Mouse (Mus musculus) lung, embryonic 15.5 days (tissue): ENCODE measurements around the gene H1foo. TPM values are rescaled to one million over a fixed set of nuclear protein-coding genes. Genes with fewer than 3 reads are reported as not detected.

Source experiments
- ATAC-seq: fragments of 200-750 bp; cut with Nextera tagmentation; 2 replicates; pipeline ENCODE4 v1.8.0; 2017; ENCODE audit warnings: moderate number of reproducible peaks, borderline replicate concordance; ENCODE audit not compliant: low FRiP score, low TSS enrichment; ENCODE audit errors: extremely low read depth
- H3K27ac ChIP-seq: fragments of 300-500 bp; sonication (generic); 2 replicates; pipeline ENCODE4 v1.5.1; 2015; ENCODE audit warnings: moderate library complexity, mild to moderate bottlenecking, inconsistent platforms
- H3K27me3 ChIP-seq: fragments of 300-500 bp; sonication (generic); 2 replicates; pipeline ENCODE4 v1.6.1; 2015; ENCODE audit warnings: inconsistent platforms
- H3K36me3 ChIP-seq: fragments of 300-500 bp; sonication (generic); 2 replicates; pipeline ENCODE4 v1.6.1; 2015; ENCODE audit warnings: inconsistent platforms
- H3K4me1 ChIP-seq: fragments of 300-500 bp; sonication (generic); 2 replicates; pipeline ENCODE4 v1.6.1; 2015; ENCODE audit warnings: inconsistent platforms
- H3K4me2 ChIP-seq: fragments of 300-500 bp; sonication (generic); 2 replicates; pipeline ENCODE4 v1.6.1; 2015; ENCODE audit warnings: inconsistent platforms, mild to moderate bottlenecking, moderate library complexity
- H3K4me3 ChIP-seq: fragments of 300-500 bp; sonication (generic); 2 replicates; pipeline ENCODE4 v1.5.1; 2015; ENCODE audit warnings: mild to moderate bottlenecking, inconsistent platforms
- H3K9ac ChIP-seq: fragments of 300-500 bp; sonication (generic); 2 replicates; pipeline ENCODE4 v1.6.1; 2015; ENCODE audit warnings: inconsistent platforms
- H3K9me3 ChIP-seq: fragments of 300-500 bp; sonication (generic); 2 replicates; pipeline ENCODE4 v1.6.1; 2016; ENCODE audit warnings: inconsistent platforms
- WGBS: fragments of 180-500 bp; shearing (Covaris S2); methylation state at CpG from one replicate; pipeline ENCODE4 v1.1.7; 2015; 5-methylcytosine and 5-hydroxymethylcytosine counted together
- polyA plus RNA-seq: library from polyadenylated mRNA; unstranded; fragments of >200 nt; fragmentation: Nextera tagmentation; extraction: Ambion mirVana; gene quantifications from 2 replicates; pipeline ENCODE4 v1.2.1, GENCODE M21; 2015

H1foo gene
- polyA plus RNA-seq, 1 experiment from 2014 or later = not detected

DNA sequence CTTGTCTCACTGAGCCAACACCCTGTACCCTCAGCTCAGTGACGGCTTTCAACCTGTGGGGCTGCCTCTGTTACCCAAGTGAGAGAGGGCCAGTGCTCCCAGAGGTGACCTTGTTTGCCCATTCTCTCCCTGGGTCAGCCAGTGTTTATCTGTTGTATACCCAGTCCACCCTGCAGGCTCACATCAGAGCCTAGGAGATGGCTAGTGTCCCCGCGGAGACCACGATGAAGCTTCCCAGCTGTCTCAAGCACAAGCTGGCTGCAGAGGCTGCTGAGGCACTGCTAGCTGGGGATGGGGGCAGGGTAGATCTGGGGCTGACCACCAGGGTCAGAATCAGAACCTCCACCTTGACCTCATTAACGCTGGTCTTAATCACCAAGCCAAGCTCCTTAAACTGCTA is 14.7 kb upstream of the H1foo start:
- Histone ChIP-seq H3K9me3 (no peaks in the 10 kb centered on the region), H3K9ac (no peak overlapping the region), H3K4me1 (peaks cover 11% of the 10 kb centered on the region), H3K27ac (no peak overlapping the region), H3K36me3 (no peaks in the 10 kb centered on the region), H3K4me3 (no peak overlapping the region), H3K4me2 (no peak overlapping the region), H3K27me3 (no peaks in the 10 kb centered on the region)
- 29% methylated on average over 5 of the region's 5 CpGs for WGBS
- ATAC-seq = no peak

- Histone ChIP-seq H3K36me3 (no peaks in the 10 kb centered on the region), H3K27me3 (no peaks in the 10 kb centered on the region), H3K9me3 (no peaks in the 10 kb centered on the region), H3K9ac (no peak within 1 kb of the TSS), H3K27ac (no peak within 1 kb of the TSS), H3K4me1 (peaks cover 7% of the 10 kb centered on the region; the same call in 1 of the 2 replicates), H3K4me2 (no peak within 1 kb of the TSS), H3K4me3 (no peak within 1 kb of the TSS)
- 87% methylated on average over 14 of the region's 14 CpGs for WGBS
- ATAC-seq = no peak
Measured at GRCm38 (mm10) chr6:115931639-115932038, 13.1 kb upstream of the H1foo start, which contains the start of gene Rho. TSS of gene Rho (plus strand) at chr6:115931748.

DNA sequence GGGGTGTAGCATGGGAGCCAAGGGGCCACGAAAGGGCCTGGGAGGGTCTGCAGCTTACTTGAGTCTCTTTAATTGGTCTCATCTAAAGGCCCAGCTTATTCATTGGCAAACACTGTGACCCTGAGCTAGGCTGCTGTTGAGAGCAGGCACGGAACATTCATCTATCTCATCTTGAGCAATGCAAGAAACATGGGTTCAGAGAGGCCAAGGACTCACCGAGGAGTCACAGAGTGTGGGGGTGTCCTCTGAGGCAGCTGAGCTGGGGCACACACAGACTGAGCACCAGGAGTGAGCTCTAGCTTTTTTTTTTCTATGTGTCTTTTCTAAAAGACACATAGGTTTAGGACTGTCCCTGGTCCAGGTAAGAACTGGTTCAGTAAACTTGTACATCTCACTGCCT is 12.3 kb upstream of the H1foo start:
- no peaks in the 10 kb centered on the region for H3K27me3 ChIP-seq
- no peak overlapping the region for H3K4me3 ChIP-seq
- H3K9ac ChIP-seq = no peak overlapping the region
- H3K4me1 ChIP-seq = peaks cover 7% of the 10 kb centered on the region; the same call in 1 of the 2 replicates
- ATAC-seq = no peak
- H3K36me3 ChIP-seq = no peaks in the 10 kb centered on the region
- H3K4me2 ChIP-seq = no peak overlapping the region
- H3K27ac ChIP-seq = no peak overlapping the region
- 78% methylated on average over 3 of the region's 3 CpGs for WGBS
- H3K9me3 ChIP-seq = no peaks in the 10 kb centered on the region

DNA sequence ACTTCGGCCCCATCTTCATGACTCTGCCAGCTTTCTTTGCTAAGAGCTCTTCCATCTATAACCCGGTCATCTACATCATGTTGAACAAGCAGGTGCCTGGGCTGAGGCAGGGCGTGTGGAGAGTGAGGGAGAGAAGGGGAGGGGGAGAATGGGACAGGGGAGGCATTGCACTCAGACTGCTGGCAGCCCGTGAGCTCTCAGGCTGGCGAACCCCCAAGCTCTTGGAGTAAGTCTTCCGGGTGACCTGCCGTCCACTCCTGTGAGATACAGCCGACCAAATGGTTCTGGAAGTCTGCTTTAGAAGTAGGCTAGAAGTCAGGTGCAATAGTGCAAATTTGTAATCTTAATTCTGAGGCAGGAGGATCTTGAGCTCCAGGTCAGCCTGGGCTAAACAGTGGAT is 9.2 kb upstream of the H1foo start:
- Histone ChIP-seq H3K36me3 (no peaks in the 10 kb centered on the region), H3K4me2 (no peak overlapping the region)
- WGBS = 76% methylated on average over 8 of the region's 8 CpGs

GRCm38 (mm10) chr6:115938011-115938410 is 6.7 kb upstream of the H1foo start:
- no peak overlapping the region for H3K4me2 ChIP-seq
- no peaks in the 10 kb centered on the region for H3K9me3 ChIP-seq
- no peak overlapping the region for H3K9ac ChIP-seq
- no peaks in the 10 kb centered on the region for H3K36me3 ChIP-seq
- H3K4me3 ChIP-seq = no peak overlapping the region
- no peak overlapping the region for H3K27ac ChIP-seq
- H3K27me3 ChIP-seq = no peaks in the 10 kb centered on the region
- peaks cover 16% of the 10 kb centered on the region for H3K4me1 ChIP-seq
- WGBS = 78% methylated on average over 2 of the region's 2 CpGs
- ATAC-seq = no peak

More for the DNA sequence above, 9.2 kb upstream of the H1foo start:
- Histone ChIP-seq H3K27ac (no peak overlapping the region), H3K4me3 (no peak overlapping the region), H3K27me3 (no peaks in the 10 kb centered on the region), H3K9ac (no peak overlapping the region), H3K4me1 (no peaks in the 10 kb centered on the region), H3K9me3 (no peaks in the 10 kb centered on the region)
- no peak for ATAC-seq

- no peak overlapping the region for H3K9ac ChIP-seq
- H3K4me1 ChIP-seq = peaks cover 22% of the 10 kb centered on the region
- 54% methylated on average over 1 of the region's 1 CpGs for WGBS
- no peaks in the 10 kb centered on the region for H3K9me3 ChIP-seq
- H3K36me3 ChIP-seq = no peaks in the 10 kb centered on the region
- H3K27ac ChIP-seq = no peak overlapping the region
- no peak overlapping the region for H3K4me2 ChIP-seq
- no peak for ATAC-seq
- no peak overlapping the region for H3K4me3 ChIP-seq
- H3K27me3 ChIP-seq = no peaks in the 10 kb centered on the region
Measured at GRCm38 (mm10) chr6:115938798-115939197, 5.9 kb upstream of the H1foo start.

DNA sequence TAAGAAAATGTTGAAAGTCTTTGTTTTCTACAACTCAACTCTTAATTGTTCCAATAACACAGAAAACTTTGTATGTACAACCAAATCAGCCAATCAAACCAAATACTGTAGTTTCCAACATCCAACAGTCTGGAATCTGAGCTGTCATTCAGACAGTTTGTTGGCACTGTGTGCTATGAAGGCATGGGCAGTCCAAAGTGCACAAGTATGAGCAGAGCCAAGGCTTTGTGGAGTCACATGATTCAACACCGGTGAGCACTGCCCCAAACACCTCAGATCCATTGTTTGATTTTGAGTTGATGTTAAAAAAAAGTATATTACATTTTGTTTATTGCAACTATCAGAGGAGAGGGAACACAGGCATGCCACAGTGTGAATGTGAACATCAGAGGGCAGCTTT is 4.1 kb upstream of the H1foo start:
- Histone ChIP-seq H3K9ac (no peak overlapping the region), H3K9me3 (no peaks in the 10 kb centered on the region), H3K4me2 (no peak overlapping the region), H3K36me3 (no peaks in the 10 kb centered on the region), H3K4me1 (peaks cover 24% of the 10 kb centered on the region), H3K27me3 (no peaks in the 10 kb centered on the region), H3K4me3 (no peak overlapping the region), H3K27ac (no peak overlapping the region)
- ATAC-seq = no peak
- WGBS = 53% methylated on average over 1 of the region's 1 CpGs

DNA sequence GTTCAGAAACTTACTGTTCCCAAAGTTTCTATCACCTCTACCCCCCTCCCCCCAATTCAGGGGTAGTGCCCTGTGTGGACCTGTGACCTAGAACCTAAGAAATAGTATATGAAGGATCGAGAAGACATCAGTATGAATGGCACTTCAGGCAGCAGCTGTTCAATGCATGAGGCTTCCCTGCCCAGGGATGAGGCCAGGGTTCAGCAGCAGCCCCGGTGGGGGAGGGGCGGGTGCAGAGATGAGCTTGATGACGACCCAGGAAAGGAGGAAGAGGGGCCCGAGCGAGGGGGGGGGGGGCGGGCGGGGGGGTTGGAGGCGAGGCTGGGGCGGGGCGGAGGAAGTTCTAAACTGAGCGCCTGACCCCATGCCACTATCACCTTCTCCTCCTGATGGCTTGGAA is 3.6 kb upstream of the H1foo start:
- Histone ChIP-seq H3K4me3 (no peak overlapping the region), H3K4me2 (no peak overlapping the region), H3K36me3 (no peaks in the 10 kb centered on the region), H3K4me1 (peaks cover 24% of the 10 kb centered on the region), H3K27ac (no peak overlapping the region), H3K9ac (no peak overlapping the region), H3K9me3 (no peaks in the 10 kb centered on the region), H3K27me3 (no peaks in the 10 kb centered on the region)
- no peak; the same call in 1 of the 2 replicates for ATAC-seq
- 9% methylated on average over 8 of the region's 12 CpGs for WGBS

- H3K4me2 ChIP-seq = no peak overlapping the region
- no peak overlapping the region for H3K27ac ChIP-seq
- no peak for ATAC-seq
- WGBS = 52% methylated on average over 9 of the region's 9 CpGs
- H3K9me3 ChIP-seq = no peaks in the 10 kb centered on the region
- H3K36me3 ChIP-seq = no peaks in the 10 kb centered on the region
- no peak overlapping the region for H3K9ac ChIP-seq
- no peak overlapping the region for H3K4me3 ChIP-seq
- H3K27me3 ChIP-seq = no peaks in the 10 kb centered on the region
- H3K4me1 ChIP-seq = peaks cover 24% of the 10 kb centered on the region
Measured at GRCm38 (mm10) chr6:115943498-115944427, 975 bp upstream of the H1foo start.

DNA sequence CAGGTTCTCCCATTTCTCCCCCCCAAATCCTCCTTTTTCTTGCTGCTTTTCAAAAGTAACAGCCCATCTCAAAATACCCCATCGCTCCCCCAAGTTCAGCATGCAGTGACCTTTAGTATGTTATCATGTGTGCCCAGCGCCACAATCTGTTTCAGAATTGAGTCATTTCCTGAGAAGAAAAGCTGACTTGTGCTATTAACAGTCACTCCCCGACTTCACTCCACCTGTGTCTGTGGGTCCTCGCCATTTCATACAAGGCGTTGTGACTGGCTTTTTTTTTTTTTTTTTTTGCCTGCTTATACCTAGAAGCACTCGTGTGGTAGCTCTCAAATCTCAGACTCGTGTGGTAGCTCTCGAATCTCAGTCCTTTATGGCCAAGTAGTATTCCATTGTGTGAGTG is 895 bp downstream of the H1foo start:
- Histone ChIP-seq H3K27ac (no peak overlapping the region), H3K9me3 (no peaks in the 10 kb centered on the region), H3K36me3 (no peaks in the 10 kb centered on the region), H3K4me2 (no peak overlapping the region), H3K4me1 (peaks cover 24% of the 10 kb centered on the region), H3K27me3 (no peaks in the 10 kb centered on the region), H3K4me3 (no peak overlapping the region), H3K9ac (no peak overlapping the region)
- WGBS = 77% methylated on average over 8 of the region's 8 CpGs
- no peak for ATAC-seq

- H3K27me3 ChIP-seq = no peaks in the 10 kb centered on the region
- WGBS = 44% methylated on average over 6 of the region's 6 CpGs
- H3K27ac ChIP-seq = no peak overlapping the region
- no peaks in the 10 kb centered on the region for H3K36me3 ChIP-seq
- H3K4me2 ChIP-seq = no peak overlapping the region
- H3K9me3 ChIP-seq = no peaks in the 10 kb centered on the region
- peaks cover 17% of the 10 kb centered on the region for H3K4me1 ChIP-seq
- H3K4me3 ChIP-seq = no peak overlapping the region
- ATAC-seq = no peak
- H3K9ac ChIP-seq = no peak overlapping the region
Measured at GRCm38 (mm10) chr6:115946389-115946788, 1.7 kb downstream of the H1foo start.

DNA sequence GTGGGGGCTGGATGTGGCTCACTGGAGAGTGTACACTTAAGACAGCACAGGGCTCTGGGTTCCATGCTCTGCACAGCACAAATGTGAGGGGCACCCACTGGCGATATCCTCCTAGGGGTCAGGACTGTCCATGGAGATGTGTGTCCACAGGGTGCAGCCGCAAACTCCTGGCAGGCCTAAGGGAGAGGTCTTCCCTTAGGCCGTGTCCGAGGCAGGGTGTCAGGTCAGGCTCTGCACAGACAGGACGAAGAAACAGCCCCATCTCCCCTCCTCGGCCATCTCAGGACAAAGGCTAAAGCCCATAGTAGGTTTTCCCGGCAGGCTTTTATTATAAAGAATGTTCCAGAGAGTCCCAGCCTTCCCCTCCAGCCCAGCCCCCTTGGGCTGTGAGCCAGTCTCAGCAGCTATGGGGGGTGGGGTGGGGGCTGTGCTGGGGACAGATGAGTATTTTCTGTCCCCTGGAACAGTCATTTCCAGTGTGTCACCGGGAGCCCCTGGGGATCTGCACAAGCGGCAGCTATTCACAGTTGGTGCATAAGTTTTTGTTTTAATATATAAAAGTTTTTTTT is 9.9 kb downstream of the H1foo start:
- ATAC-seq = no peak
- Histone ChIP-seq H3K4me2 (no peak overlapping the region), H3K27ac (peak overlapping the region; percentile 65), H3K9ac (no peak overlapping the region), H3K4me1 (peaks cover 54% of the 10 kb centered on the region), H3K4me3 (no peak overlapping the region), H3K9me3 (no peaks in the 10 kb centered on the region), H3K36me3 (peaks cover 27% of the 10 kb centered on the region), H3K27me3 (no peaks in the 10 kb centered on the region)
- 70% methylated on average over 9 of the region's 9 CpGs for WGBS
